Mouse (Mus musculus) forebrain, embryonic 15.5 days (tissue): ENCODE measurements around the gene Gm11172. TPM values are rescaled to one million over a fixed set of nuclear protein-coding genes. Genes with fewer than 3 reads are reported as not detected.
"Not testable (repeated sequence)": the region's sequence is repeated elsewhere in the genome, so short reads cannot be mapped to it uniquely, and the experiment has no call there.

ENCODE experiments used
- ATAC-seq: fragments of 200-750 bp; cut with Nextera tagmentation; replicated peaks from 2 replicates; pipeline ENCODE4 v1.8.0; 2017; ENCODE audit warnings: mild to moderate bottlenecking, moderate TSS enrichment, moderate library complexity
- H3K27ac ChIP-seq: fragments of 300-500 bp; sonication (generic); replicated peaks from 2 replicates; pipeline ENCODE4 v1.5.1; 2015; ENCODE audit warnings: mild to moderate bottlenecking, inconsistent platforms
- H3K27me3 ChIP-seq: fragments of 300-500 bp; sonication (generic); 2 replicates; pipeline ENCODE4 v1.6.1; 2015; ENCODE audit warnings: inconsistent platforms
- H3K36me3 ChIP-seq: fragments of 300-500 bp; sonication (generic); 2 replicates; pipeline ENCODE4 v1.6.1; 2015; ENCODE audit warnings: mild to moderate bottlenecking, inconsistent platforms
- H3K4me1 ChIP-seq: fragments of 300-500 bp; sonication (generic); 2 replicates; pipeline ENCODE4 v1.6.1; 2015; ENCODE audit warnings: inconsistent platforms
- H3K4me2 ChIP-seq: fragments of 300-500 bp; sonication (generic); replicated peaks from 2 replicates; pipeline ENCODE4 v1.6.1; 2015; ENCODE audit warnings: mild to moderate bottlenecking, inconsistent platforms
- H3K4me3 ChIP-seq: fragments of 300-500 bp; sonication (generic); 2 replicates; pipeline ENCODE4 v1.5.1; 2015; ENCODE audit warnings: mild to moderate bottlenecking, inconsistent platforms
- H3K9ac ChIP-seq: fragments of 300-500 bp; sonication (generic); replicated peaks from 2 replicates; pipeline ENCODE4 v1.6.1; 2015; ENCODE audit warnings: mild to moderate bottlenecking, inconsistent platforms
- H3K9me3 ChIP-seq: fragments of 300-500 bp; sonication (generic); 2 replicates; pipeline ENCODE4 v1.6.1; 2016; ENCODE audit warnings: inconsistent platforms
- WGBS: fragments of 180-500 bp; shearing (Covaris S2); methylation state at CpG from one replicate; pipeline ENCODE4 v1.1.7; 2015; ENCODE audit warnings: mixed read lengths; 5-methylcytosine and 5-hydroxymethylcytosine counted together
- polyA plus RNA-seq: library from polyadenylated mRNA; unstranded; fragments of >200 nt; fragmentation: Nextera tagmentation; extraction: Ambion mirVana; gene quantifications from 2 replicates; pipeline ENCODE4 v1.2.1, GENCODE M21; 2015

Gm11172 gene
- polyA plus RNA-seq, 1 experiment from 2014 or later, result not detected

GRCm38 (mm10) chr16:10786782-10787547 is 25.8 kb upstream of the Gm11172 start:
- Histone ChIP-seq H3K9ac (no peak overlapping the region), H3K4me1 (peaks cover 19% of the 10 kb centered on the region), H3K4me2 (no peak overlapping the region), H3K9me3 (no peaks in the 10 kb centered on the region), H3K4me3 (no peak overlapping the region), H3K27ac (no peak overlapping the region), H3K36me3 (no peaks in the 10 kb centered on the region), H3K27me3 (peaks cover 15% of the 10 kb centered on the region; the same call in 1 of the 2 replicates)
- ATAC-seq, result no peak
- WGBS, result 72% methylated on average over 4 of the region's 4 CpGs

GRCm38 (mm10) chr16:10787548-10788058 is 25.1 kb upstream of the Gm11172 start:
- Histone ChIP-seq H3K9ac (no peak overlapping the region), H3K27me3 (peaks cover 15% of the 10 kb centered on the region; the same call in 1 of the 2 replicates), H3K27ac (no peak overlapping the region), H3K4me1 (peaks cover 19% of the 10 kb centered on the region), H3K36me3 (no peaks in the 10 kb centered on the region), H3K4me3 (no peak overlapping the region), H3K4me2 (no peak overlapping the region), H3K9me3 (no peaks in the 10 kb centered on the region)
- WGBS, result 83% methylated on average over 7 of the region's 7 CpGs
- ATAC-seq, result no peak

GRCm38 (mm10) chr16:10788271-10788670 is 24.4 kb upstream of the Gm11172 start, which contains the start of gene Tnp2:
Gene Tnp2, minus strand, starts transcription at chr16:10788660.
- peaks cover 19% of the 10 kb centered on the region for H3K4me1 ChIP-seq
- no peak for ATAC-seq
- no peak within 1 kb of the TSS for H3K4me3 ChIP-seq
- H3K27me3 ChIP-seq, result peaks cover 8% of the 10 kb centered on the region; the same call in 1 of the 2 replicates
- no peak within 1 kb of the TSS for H3K9ac ChIP-seq
- H3K27ac ChIP-seq, result no peak within 1 kb of the TSS
- no peaks in the 10 kb centered on the region for H3K9me3 ChIP-seq
- no peak within 1 kb of the TSS for H3K4me2 ChIP-seq
- WGBS, result 60% methylated on average over 16 of the region's 16 CpGs
- H3K36me3 ChIP-seq, result no peaks in the 10 kb centered on the region

- Histone ChIP-seq H3K4me1 (peaks cover 18% of the 10 kb centered on the region), H3K9me3 (no peaks in the 10 kb centered on the region), H3K36me3 (no peaks in the 10 kb centered on the region), H3K9ac (no peak overlapping the region), H3K27ac (no peak overlapping the region), H3K4me2 (no peak overlapping the region), H3K27me3 (0 out of 2 replicates have a peak, but pooled peaks cover 2% of the 10 kb centered on the region), H3K4me3 (no peak overlapping the region)
- no peak for ATAC-seq
- WGBS, result 50% methylated on average over 4 of the region's 4 CpGs
Measured at GRCm38 (mm10) chr16:10788866-10789265, 23.8 kb upstream of the Gm11172 start.

- H3K9ac ChIP-seq, result no peak within 1 kb of the TSS
- ATAC-seq, result no peak
- no peaks in the 10 kb centered on the region for H3K36me3 ChIP-seq
- H3K4me3 ChIP-seq, result no peak within 1 kb of the TSS
- no peak within 1 kb of the TSS for H3K27ac ChIP-seq
- H3K27me3 ChIP-seq, result peaks cover under 1% of the 10 kb centered on the region; the same call in 1 of the 2 replicates
- peaks cover 6% of the 10 kb centered on the region; the same call in 1 of the 2 replicates for H3K4me1 ChIP-seq
- H3K9me3 ChIP-seq, result no peaks in the 10 kb centered on the region
- 81% methylated on average over 9 of the region's 9 CpGs for WGBS
- no peak within 1 kb of the TSS for H3K4me2 ChIP-seq
Measured at GRCm38 (mm10) chr16:10790702-10791101, 22.0 kb upstream of the Gm11172 start, which contains the start of gene Prm3. Gene Prm3, minus strand, starts transcription at chr16:10790914.

- no peaks in the 10 kb centered on the region for H3K36me3 ChIP-seq
- H3K27ac ChIP-seq, result no peak within 1 kb of the TSS
- ATAC-seq, result no peak
- no peak within 1 kb of the TSS for H3K4me3 ChIP-seq
- H3K9me3 ChIP-seq, result no peaks in the 10 kb centered on the region
- peaks cover 4% of the 10 kb centered on the region; the same call in 1 of the 2 replicates for H3K27me3 ChIP-seq
- no peak within 1 kb of the TSS for H3K9ac ChIP-seq
- no peaks in the 10 kb centered on the region for H3K4me1 ChIP-seq
- 78% methylated on average over 6 of the region's 6 CpGs for WGBS
- H3K4me2 ChIP-seq, result no peak within 1 kb of the TSS
Measured at GRCm38 (mm10) chr16:10796034-10796433, 16.7 kb upstream of the Gm11172 start, which contains the start of gene Prm2. Gene Prm2, minus strand, starts transcription at chr16:10796134.

- not testable (repeated sequence) for H3K9ac ChIP-seq, H3K4me1 ChIP-seq, H3K36me3 ChIP-seq, ATAC-seq, H3K4me2 ChIP-seq, H3K9me3 ChIP-seq, H3K4me3 ChIP-seq, H3K27ac ChIP-seq, H3K27me3 ChIP-seq
- 88% methylated on average over 3 of the region's 3 CpGs for WGBS
Measured at GRCm38 (mm10) chr16:10802420-10802819, 10.3 kb upstream of the Gm11172 start.

- no peaks in the 10 kb centered on the region for H3K4me1 ChIP-seq
- no peaks in the 10 kb centered on the region for H3K27me3 ChIP-seq
- H3K9me3 ChIP-seq, result no peaks in the 10 kb centered on the region
- no peak within 1 kb of the TSS for H3K4me3 ChIP-seq
- no peak within 1 kb of the TSS for H3K4me2 ChIP-seq
- H3K9ac ChIP-seq, result no peak within 1 kb of the TSS
- ATAC-seq, result no peak
- H3K36me3 ChIP-seq, result no peaks in the 10 kb centered on the region
- WGBS, result 86% methylated on average over 10 of the region's 10 CpGs
- no peak within 1 kb of the TSS for H3K27ac ChIP-seq
Measured at GRCm38 (mm10) chr16:10805789-10806527, 6.8 kb upstream of the Gm11172 start, which contains the start of gene Prm1. Gene Prm1, minus strand, starts transcription at chr16:10805839.

- H3K9me3 ChIP-seq, result no peaks in the 10 kb centered on the region
- no peak overlapping the region for H3K4me3 ChIP-seq
- H3K4me1 ChIP-seq, result no peaks in the 10 kb centered on the region
- 97% methylated on average over 1 of the region's 1 CpGs for WGBS
- ATAC-seq, result no peak
- H3K36me3 ChIP-seq, result no peaks in the 10 kb centered on the region
- H3K4me2 ChIP-seq, result no peak overlapping the region
- H3K9ac ChIP-seq, result no peak overlapping the region
- no peak overlapping the region for H3K27ac ChIP-seq
- no peaks in the 10 kb centered on the region for H3K27me3 ChIP-seq
Measured at GRCm38 (mm10) chr16:10810376-10810775, 2.3 kb upstream of the Gm11172 start.

- Histone ChIP-seq H3K4me1 (no peaks in the 10 kb centered on the region), H3K9ac (no peak overlapping the region), H3K36me3 (no peaks in the 10 kb centered on the region), H3K27me3 (no peaks in the 10 kb centered on the region), H3K9me3 (no peaks in the 10 kb centered on the region), H3K4me2 (no peak overlapping the region), H3K4me3 (no peak overlapping the region), H3K27ac (no peak overlapping the region)
- no peak for ATAC-seq
- WGBS, result 73% methylated on average over 4 of the region's 4 CpGs
Measured at GRCm38 (mm10) chr16:10813726-10814125, 1.0 kb downstream of the Gm11172 start.

GRCm38 (mm10) chr16:10814864-10815263 is 2.1 kb downstream of the Gm11172 start:
- Histone ChIP-seq H3K36me3 (no peaks in the 10 kb centered on the region), H3K4me2 (no peak overlapping the region), H3K4me3 (no peak overlapping the region), H3K4me1 (no peaks in the 10 kb centered on the region), H3K27me3 (no peaks in the 10 kb centered on the region), H3K9me3 (no peaks in the 10 kb centered on the region), H3K27ac (no peak overlapping the region), H3K9ac (no peak overlapping the region)
- WGBS, result 96% methylated on average over 4 of the region's 4 CpGs
- ATAC-seq, result no peak

- no peak overlapping the region for H3K4me2 ChIP-seq
- ATAC-seq, result no peak
- no peaks in the 10 kb centered on the region for H3K27me3 ChIP-seq
- H3K36me3 ChIP-seq, result no peaks in the 10 kb centered on the region
- H3K9ac ChIP-seq, result no peak overlapping the region
- no peak overlapping the region for H3K27ac ChIP-seq
- no peaks in the 10 kb centered on the region for H3K9me3 ChIP-seq
- 86% methylated on average over 4 of the region's 4 CpGs for WGBS
- no peak overlapping the region for H3K4me3 ChIP-seq
- no peaks in the 10 kb centered on the region for H3K4me1 ChIP-seq
Measured at GRCm38 (mm10) chr16:10818579-10819135, 5.9 kb downstream of the Gm11172 start.
